Mouse (Mus musculus) heart, postnatal 0 days (tissue): ENCODE results near the gene Ifi27.
"Not testable (repeated sequence)": the region's sequence is repeated elsewhere in the genome, so short reads cannot be mapped to it uniquely, and the experiment has no call there.

ENCODE experiments used
- CTCF ChIP-seq: IDR thresholded peaks from 2 replicates; pipeline ENCODE4 v1.5.1; 2016; ENCODE audit warnings: antibody characterized with exemption, control low read depth, low read depth
- EP300 ChIP-seq: IDR thresholded peaks from 2 replicates; pipeline ENCODE4 v1.6.1; 2016; ENCODE audit warnings: antibody characterized with exemption, low read depth

GRCm38 (mm10) chr12:103444261-103444660, 10.2 kb downstream of the Ifi27 start:
- TF ChIP-seq CTCF, EP300: not testable (repeated sequence)
